Mouse (Mus musculus) limb, embryonic 10.5 days (tissue): ENCODE data around the gene Ccdc187. TPM values are rescaled to one million over a fixed set of nuclear protein-coding genes. Genes with fewer than 3 reads are reported as not detected.

Experiments
- DNase-seq: peaks from one replicate; pipeline ENCODE4 v3.0.0-alpha.2; 2017; ENCODE audit warnings: low spot score
- H3K27ac ChIP-seq: fragments of 300-500 bp; sonication (generic); 2 replicates; pipeline ENCODE4 v1.5.1; 2016; ENCODE audit warnings: mild to moderate bottlenecking
- H3K27me3 ChIP-seq: fragments of 300-500 bp; sonication (generic); 2 replicates; pipeline ENCODE4 v1.6.1; 2016; ENCODE audit warnings: low read depth, mild to moderate bottlenecking; ENCODE audit not compliant: poor library complexity, severe bottlenecking
- H3K36me3 ChIP-seq: fragments of 300-500 bp; sonication (generic); 2 replicates; pipeline ENCODE4 v1.6.1; 2016; ENCODE audit warnings: mild to moderate bottlenecking, moderate library complexity
- H3K4me1 ChIP-seq: fragments of 300-500 bp; sonication (generic); 2 replicates; pipeline ENCODE4 v1.6.1; 2016
- H3K4me3 ChIP-seq: fragments of 300-500 bp; sonication (generic); 2 replicates; pipeline ENCODE4 v1.5.1; 2016; ENCODE audit warnings: mild to moderate bottlenecking, moderate library complexity
- H3K9me3 ChIP-seq: fragments of 300-500 bp; sonication (generic); replicated peaks from 2 replicates; pipeline ENCODE4 v1.6.1; 2016; ENCODE audit warnings: mild to moderate bottlenecking
- WGBS: fragments of 180-500 bp; shearing (Covaris S2); methylation state at CpG from one replicate; pipeline ENCODE4 v1.1.7; 2016; 5-methylcytosine and 5-hydroxymethylcytosine counted together
- polyA plus RNA-seq: library from polyadenylated mRNA; unstranded; fragments of >200 nt; fragmentation: Nextera tagmentation; extraction: Ambion mirVana; gene quantifications from 2 replicates; pipeline ENCODE4 v1.2.1, GENCODE M21; 2016

Gene Ccdc187
- polyA plus RNA-seq, 1 experiment from 2014 or later, result 0.01 TPM

DNA sequence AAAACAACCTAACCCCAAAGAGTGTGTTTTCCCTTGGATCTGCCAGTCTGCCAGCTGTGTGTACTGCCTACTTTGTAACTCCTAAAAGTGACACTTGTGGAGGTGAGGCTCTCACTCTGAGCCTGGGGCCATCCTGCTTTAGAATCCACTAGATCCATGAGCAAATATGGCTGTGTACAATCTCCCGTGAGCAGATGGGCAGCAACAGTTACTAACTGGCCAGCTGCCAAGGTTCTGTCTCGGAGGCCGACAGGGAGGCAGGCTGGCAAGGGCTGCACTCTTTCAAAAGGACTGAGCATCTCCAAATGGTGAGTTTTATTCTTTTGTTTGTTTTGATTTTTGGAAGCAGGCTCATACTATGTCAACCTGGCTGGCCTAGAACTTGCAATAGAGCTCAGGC lies 79.8 kb downstream of the Ccdc187 start:
- Histone ChIP-seq H3K36me3 (peaks cover 94% of the 10 kb centered on the region), H3K4me3 (no peak overlapping the region), H3K9me3 (no peaks in the 10 kb centered on the region), H3K4me1 (no peaks in the 10 kb centered on the region), H3K27me3 (no peaks in the 10 kb centered on the region), H3K27ac (no peak overlapping the region)
- WGBS, result 90% methylated on average over 3 of the region's 3 CpGs
- no peak for DNase-seq

DNA sequence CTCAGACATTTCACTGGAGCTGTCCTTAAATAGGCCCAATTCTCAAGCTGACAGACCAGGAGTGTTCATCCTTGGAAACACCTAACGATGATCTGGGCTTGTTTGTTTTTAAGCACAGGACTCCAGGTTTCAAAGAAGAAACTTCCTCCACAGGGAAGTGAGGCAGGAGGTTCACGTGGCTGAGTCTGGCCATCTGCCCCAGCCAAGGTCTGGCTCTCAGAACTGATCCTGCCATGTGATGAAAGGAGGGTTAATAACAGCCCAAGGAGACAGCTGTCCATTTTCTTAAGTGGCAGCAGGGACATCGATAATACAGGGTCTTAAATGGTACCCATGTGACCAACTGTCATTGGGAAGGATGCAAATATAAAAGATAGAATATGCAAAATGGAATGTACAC lies 84.8 kb downstream of the Ccdc187 start:
- H3K27ac ChIP-seq, result no peak overlapping the region
- DNase-seq, result no peak
- H3K4me3 ChIP-seq, result no peak overlapping the region
- H3K4me1 ChIP-seq, result peaks cover 17% of the 10 kb centered on the region
- peaks cover 52% of the 10 kb centered on the region for H3K36me3 ChIP-seq
- WGBS, result 84% methylated on average over 3 of the region's 3 CpGs
- no peaks in the 10 kb centered on the region for H3K9me3 ChIP-seq
- peaks cover 42% of the 10 kb centered on the region for H3K27me3 ChIP-seq

DNA sequence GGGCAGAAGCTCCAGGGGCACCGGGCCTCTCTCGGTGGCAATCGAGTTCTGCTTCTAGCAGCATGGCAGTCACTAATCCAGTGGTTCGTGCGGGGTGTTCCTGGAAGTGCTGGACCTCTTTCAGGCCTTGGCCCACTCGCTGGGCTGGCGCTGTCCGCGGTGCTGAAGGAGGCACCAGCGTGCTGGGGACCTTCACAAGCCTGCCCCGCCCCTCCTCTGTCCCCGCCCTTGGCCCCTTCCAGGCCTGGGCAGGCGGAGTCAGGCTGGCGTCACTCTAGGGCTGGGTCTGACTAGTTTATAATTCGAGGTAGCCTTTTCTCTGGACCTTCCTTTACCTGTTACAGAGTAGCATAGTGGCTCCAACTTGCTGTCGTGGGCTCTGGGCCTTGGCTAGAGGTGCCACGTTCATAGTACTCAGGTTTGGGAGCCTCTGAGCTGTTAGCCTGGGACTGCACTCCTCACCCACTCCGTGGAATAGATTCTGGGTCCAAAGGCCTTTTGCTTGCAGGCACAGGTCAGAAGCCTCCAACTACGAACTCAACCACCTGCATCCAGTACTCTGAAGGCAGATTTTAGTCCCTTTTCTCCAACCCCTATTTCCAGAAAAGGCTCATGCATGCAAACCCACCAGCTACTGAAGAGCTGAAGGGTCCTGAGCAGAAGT lies 86.1 kb downstream of the Ccdc187 start, which contains the start of gene Lhx3:
Lhx3 (minus strand) TSS at position 164 of the 664 bp plus-strand sequence.
- H3K36me3 ChIP-seq, result peaks cover 39% of the 10 kb centered on the region
- H3K4me1 ChIP-seq, result peaks cover 17% of the 10 kb centered on the region
- no peak within 1 kb of the TSS for H3K4me3 ChIP-seq
- peak; percentile 98 for DNase-seq
- H3K27me3 ChIP-seq, result peaks cover 56% of the 10 kb centered on the region
- H3K9me3 ChIP-seq, result no peaks in the 10 kb centered on the region
- no peak within 1 kb of the TSS for H3K27ac ChIP-seq
- 4% methylated on average over 19 of the region's 19 CpGs for whole genome bisulfite sequencing

DNA sequence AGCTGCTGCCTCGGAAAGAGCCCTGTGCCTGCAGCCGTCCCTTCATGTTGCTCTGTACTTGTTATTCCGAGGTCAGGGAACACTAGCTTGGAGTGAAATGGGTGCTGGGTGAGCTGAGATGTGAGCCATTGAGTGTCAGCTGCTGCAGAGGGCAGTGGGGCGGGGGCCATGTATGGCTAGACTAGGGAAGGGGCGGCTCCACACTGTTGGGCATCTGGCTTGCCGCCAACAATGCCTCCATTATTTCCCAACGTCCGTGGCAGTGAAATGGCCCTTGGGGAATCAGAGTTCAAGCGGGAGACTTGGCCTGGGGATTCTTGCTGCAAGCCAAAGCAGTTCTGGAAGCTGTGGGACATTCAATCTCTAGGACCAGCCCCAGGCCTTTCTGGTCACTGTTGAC lies 86.8 kb downstream of the Ccdc187 start:
- peaks cover 63% of the 10 kb centered on the region for H3K27me3 ChIP-seq
- no peak overlapping the region for H3K4me3 ChIP-seq
- H3K27ac ChIP-seq, result no peak overlapping the region
- DNase-seq, result no peak
- H3K9me3 ChIP-seq, result no peaks in the 10 kb centered on the region
- peaks cover 23% of the 10 kb centered on the region for H3K4me1 ChIP-seq
- 12% methylated on average over 9 of the region's 9 CpGs for WGBS
- peaks cover 34% of the 10 kb centered on the region for H3K36me3 ChIP-seq

DNA sequence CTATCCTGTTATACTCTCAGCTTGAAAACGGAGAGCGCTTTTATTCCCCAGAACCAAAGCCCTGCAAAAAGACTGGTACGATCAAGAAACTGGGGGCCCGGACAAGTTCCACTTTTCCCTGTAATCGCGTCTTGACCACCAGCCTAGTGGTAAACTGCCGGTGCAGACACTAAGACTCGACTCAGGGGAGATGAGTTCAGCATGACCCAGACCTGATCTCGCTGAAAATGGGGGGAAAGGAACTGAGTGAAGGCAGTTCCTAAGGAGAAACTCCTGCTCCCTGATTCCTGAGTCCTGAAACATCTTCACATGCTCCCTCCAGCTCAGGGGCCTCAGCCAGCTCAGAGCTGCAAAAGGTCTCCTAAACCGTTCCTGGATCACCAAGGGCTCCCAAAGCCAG lies 88.6 kb downstream of the Ccdc187 start:
- 17% methylated on average over 10 of the region's 10 CpGs for WGBS
- H3K4me3 ChIP-seq, result no peak overlapping the region

DNA sequence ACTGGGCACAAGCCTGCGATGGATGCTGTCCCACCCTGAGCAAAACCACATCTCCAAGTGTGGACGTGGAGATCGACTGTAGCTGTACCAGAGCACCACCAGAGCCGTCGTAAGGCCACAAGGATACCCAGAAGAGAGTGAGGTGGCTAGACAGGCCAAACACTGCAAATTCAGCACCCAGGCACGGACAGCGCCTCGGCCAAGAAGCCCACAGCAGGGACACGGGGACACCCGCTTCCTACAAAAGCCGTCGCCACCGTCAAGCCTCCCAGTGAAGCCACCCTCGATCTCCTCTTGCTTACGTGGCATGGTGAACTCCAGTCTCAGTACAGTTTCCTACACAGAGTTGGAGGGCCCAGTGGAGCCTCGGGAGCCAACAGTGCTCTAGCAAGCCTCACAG lies 89.2 kb downstream of the Ccdc187 start:
- no peaks in the 10 kb centered on the region for H3K9me3 ChIP-seq
- peaks cover 31% of the 10 kb centered on the region for H3K4me1 ChIP-seq
- peaks cover 87% of the 10 kb centered on the region for H3K27me3 ChIP-seq
- H3K4me3 ChIP-seq, result no peak overlapping the region
- WGBS, result 3% methylated on average over 16 of the region's 16 CpGs
- peaks cover 9% of the 10 kb centered on the region for H3K36me3 ChIP-seq
- peak; percentile 86 for DNase-seq
- no peak overlapping the region for H3K27ac ChIP-seq

More for the DNA sequence above, 88.6 kb downstream of the Ccdc187 start:
- no peaks in the 10 kb centered on the region for H3K9me3 ChIP-seq
- H3K36me3 ChIP-seq, result peaks cover 16% of the 10 kb centered on the region
- H3K27me3 ChIP-seq, result peaks cover 81% of the 10 kb centered on the region
- H3K4me1 ChIP-seq, result peaks cover 31% of the 10 kb centered on the region
- no peak for DNase-seq
- H3K27ac ChIP-seq, result no peak overlapping the region

DNA sequence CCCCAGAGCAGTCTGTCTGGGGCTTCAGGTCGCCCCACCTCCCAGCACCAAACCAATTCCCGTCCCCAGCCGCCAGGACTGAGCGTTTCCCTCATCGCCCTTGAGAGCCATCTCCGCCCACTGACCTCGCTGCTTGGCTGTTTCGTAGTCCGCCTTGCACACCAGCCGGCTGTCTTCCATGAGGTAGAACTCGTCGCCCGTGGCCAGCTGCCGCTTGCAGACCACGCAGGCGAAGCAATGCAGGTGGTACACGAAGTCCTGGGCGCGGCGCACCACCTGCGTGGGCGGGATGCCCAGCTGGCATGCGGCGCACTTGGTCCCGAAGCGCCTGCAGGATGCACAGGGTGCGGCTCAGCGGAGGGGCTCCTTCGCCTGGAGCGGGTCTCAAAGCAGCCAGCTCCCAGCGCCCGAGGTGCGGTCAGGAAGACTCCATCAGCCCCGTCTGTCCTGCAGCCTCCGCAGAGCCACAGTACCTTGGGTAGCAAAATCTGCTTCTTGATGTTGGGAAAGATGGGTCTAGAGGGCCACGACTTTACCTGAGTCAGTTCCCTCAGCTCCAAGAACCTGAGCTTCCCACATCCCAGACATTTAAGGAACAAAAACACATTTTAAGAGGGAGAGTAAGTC lies 91.4 kb downstream of the Ccdc187 start:
- Histone ChIP-seq H3K27ac (no peak overlapping the region), H3K36me3 (no peaks in the 10 kb centered on the region), H3K9me3 (no peaks in the 10 kb centered on the region), H3K4me1 (peaks cover 47% of the 10 kb centered on the region), H3K27me3 (peaks cover 100% of the 10 kb centered on the region), H3K4me3 (no peak overlapping the region)
- peak; percentile 55 for DNase-seq
- WGBS, result 1% methylated on average over 36 of the region's 36 CpGs

DNA sequence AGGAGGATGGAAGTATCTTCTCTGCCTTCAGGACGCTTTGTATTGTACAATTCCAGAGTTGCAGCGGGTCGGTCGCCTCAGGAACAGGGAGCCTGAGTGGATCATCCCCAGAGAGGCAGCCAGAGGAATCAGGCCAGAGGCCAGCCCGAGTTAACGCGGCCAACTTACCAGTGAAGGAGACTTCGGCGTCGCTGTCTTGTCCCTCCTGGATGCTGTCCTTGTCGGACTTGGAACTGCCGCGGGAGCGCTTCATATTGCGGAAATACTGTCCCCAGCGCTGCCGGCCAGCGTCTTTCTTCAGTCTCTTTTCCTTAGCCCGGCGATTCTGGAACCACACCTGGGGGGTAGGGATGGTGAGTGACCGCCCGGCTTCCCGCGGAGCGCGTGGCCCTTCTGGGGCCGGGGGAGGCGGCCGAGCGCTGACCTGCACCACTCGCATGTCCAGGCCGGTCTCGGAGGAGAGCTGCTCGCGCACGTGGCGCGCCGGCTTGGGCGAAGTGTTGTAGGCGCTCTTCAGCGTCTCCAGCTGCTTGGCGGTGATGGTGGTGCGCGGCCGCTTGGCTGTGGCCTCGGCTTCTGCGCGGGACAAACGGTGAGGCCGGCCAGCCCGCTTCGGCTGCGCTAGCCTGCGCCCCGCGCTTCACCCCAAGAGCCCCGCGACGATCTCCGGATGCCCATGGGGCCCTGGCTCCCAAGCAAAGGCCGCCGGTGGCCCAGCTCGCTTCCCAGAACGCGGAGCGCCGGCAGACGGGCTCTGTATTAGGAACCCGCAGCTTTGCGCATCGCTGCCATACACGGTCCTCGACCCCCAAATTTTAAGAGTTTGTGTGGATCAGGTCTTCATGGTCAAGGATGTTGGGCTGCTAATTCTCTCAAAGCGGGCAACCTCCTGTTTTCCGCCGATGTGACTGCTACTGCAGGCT lies 92.2 kb downstream of the Ccdc187 start:
- DNase-seq, result peak; percentile 62
- Histone ChIP-seq H3K36me3 (no peaks in the 10 kb centered on the region), H3K27me3 (peaks cover 100% of the 10 kb centered on the region), H3K27ac (no peak overlapping the region), H3K4me1 (peaks cover 48% of the 10 kb centered on the region), H3K4me3 (peak overlapping the region; percentile 28), H3K9me3 (no peaks in the 10 kb centered on the region)
- 3% methylated on average over 77 of the region's 77 CpGs for WGBS

DNA sequence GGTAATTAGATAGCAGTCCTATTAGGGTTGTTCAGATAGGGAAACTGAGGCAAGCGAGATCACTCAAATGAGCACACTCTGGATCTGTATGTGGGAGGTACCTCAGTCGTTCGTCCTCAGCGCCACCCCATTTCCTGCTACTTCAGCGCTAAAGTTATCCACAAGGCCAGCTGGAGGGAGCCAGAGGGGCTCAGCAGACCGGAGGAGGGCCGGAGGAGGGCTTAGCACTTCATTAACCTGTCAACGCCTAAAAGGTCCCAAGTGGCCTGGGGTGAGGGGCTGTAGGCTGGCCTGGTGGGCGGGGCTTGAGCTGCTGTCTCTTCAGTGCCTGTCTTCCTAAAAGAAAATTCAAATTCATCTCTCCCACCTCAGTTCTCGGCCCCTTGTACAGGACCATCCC lies 95.9 kb downstream of the Ccdc187 start:
- peaks cover 57% of the 10 kb centered on the region for H3K4me1 ChIP-seq
- peak; percentile 83 for DNase-seq
- no peaks in the 10 kb centered on the region for H3K9me3 ChIP-seq
- peaks cover 100% of the 10 kb centered on the region for H3K27me3 ChIP-seq
- no peak overlapping the region for H3K27ac ChIP-seq
- peak overlapping the region; percentile 29 for H3K4me3 ChIP-seq
- no peaks in the 10 kb centered on the region for H3K36me3 ChIP-seq
- WGBS, result 0% methylated on average over 10 of the region's 10 CpGs

DNA sequence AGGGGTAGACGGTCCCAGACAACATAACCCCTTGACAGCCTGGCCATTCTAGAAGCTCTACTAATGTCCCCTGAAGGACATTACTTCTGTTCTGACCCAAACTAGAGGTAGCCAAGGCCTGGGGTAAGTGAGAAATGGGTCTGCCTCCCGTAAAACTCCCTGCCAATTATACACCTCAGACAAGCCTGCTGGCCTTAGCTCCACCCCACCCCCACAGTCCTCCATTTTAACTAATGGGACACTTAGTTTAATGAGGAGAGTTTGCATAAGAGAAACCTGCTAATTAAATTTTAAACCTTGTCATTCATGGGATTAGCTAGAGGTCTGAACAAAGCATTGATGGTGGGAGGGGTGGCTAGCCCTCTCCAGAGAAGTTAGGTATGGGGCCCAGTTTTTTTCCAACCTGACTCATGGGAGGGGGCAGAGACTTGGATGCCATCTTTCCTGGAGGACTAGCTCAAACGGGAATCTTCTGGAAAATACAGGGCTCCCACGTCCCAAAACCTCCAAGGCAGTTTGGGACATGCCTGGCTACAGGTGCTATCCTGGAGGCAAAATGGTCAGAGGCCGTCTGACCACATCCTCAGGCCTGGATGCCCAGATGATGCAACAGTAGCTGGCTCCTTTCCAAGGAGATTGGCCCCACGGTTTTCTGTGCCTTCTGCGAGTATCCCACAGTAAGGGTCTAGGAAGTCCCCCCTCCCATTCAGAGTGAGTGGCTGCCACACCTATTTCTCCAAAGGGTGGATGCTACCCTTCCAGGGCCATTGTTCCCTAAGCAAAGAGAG lies 99.6 kb downstream of the Ccdc187 start:
- WGBS, result 43% methylated on average over 7 of the region's 7 CpGs
- no peak overlapping the region for H3K4me3 ChIP-seq
- DNase-seq, result no peak

More for the DNA sequence above, 99.6 kb downstream of the Ccdc187 start:
- H3K27me3 ChIP-seq, result peaks cover 100% of the 10 kb centered on the region
- no peaks in the 10 kb centered on the region for H3K9me3 ChIP-seq
- no peaks in the 10 kb centered on the region for H3K36me3 ChIP-seq
- H3K4me1 ChIP-seq, result peaks cover 47% of the 10 kb centered on the region
- H3K27ac ChIP-seq, result no peak overlapping the region
